Mouse (Mus musculus): ENCODE results near the gene Gnb1l.

The Gnb1l gene

DNA sequence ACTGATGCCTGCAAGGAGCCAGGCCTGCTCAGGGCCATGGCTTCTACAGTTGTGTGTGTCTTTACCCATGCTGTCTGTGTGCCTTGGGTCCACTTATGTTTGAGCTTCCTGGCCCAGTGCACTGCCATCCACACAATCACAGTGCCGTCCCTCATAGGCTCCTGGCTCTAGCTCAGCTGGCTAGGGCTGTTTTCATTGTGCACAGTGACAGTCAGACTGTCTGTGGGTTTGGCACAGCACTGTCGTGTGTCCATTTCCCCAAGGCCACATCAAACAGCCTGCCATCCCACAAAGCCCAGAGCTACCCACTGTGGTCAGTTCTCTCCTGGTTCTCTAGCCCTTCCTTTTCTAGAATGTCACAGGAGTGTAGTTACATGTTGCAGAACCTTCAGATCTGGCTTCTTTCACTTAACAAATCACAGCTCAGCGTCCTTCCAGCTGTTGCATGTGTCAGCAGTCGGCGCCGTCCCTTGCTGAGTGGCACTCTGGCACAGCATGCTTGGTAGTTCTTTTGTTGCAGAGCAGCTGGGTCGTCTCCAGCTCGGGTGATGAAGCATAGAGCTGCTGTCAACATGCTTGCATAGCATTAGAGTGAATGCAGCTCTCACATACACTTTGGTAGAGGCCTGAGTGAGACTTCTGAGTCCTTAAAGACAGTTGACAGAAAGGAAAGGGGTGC, 44.8 kb downstream of the Gnb1l start:
- DNase-seq (ENCODE audit: extremely low spot score, low spot score): no peak

DNA sequence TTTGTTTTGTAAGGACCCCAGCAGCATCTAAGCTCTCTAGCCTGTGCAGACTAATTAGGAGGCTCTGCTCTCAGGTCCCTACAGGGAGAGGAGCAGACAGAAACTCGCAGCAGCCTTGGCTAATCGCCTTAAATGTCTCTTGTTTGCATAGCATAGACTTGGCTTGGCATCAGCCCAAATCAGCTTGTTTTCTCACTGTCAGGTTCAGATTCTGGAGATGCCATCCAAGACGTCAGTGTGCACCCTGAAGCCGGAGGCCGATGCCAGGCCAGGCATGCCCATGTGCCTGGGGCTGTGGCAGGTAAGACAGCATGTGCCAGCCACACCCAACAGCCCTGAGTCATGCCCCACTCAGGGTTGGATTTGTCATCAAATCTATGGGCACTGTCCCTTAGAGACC, 49.4 kb downstream of the Gnb1l start:
- DNase-seq (ENCODE audit: extremely low spot score, low spot score): no peak

DNA sequence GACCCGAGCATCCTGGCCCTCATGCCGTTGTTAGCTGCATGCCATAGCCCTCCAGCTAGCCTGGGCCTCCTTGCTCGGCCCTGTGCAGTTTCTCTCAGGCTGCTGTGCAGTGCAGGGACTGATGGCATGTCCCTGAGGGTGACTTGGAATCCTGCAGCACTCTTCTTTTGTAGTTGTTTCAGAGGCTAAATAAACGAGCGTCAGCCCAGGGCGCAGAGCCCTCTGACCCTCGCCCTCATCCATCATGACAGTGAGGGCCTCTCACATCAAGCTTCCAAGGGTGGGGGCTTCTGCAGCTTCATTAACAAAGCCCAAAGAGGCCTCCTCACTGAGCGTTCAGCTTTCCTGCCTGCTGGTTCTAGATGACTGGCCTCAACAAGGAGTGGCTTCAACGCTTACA, 53.1 kb downstream of the Gnb1l start:
- DNase-seq (ENCODE audit: extremely low spot score, low spot score): peak; percentile 77

DNA sequence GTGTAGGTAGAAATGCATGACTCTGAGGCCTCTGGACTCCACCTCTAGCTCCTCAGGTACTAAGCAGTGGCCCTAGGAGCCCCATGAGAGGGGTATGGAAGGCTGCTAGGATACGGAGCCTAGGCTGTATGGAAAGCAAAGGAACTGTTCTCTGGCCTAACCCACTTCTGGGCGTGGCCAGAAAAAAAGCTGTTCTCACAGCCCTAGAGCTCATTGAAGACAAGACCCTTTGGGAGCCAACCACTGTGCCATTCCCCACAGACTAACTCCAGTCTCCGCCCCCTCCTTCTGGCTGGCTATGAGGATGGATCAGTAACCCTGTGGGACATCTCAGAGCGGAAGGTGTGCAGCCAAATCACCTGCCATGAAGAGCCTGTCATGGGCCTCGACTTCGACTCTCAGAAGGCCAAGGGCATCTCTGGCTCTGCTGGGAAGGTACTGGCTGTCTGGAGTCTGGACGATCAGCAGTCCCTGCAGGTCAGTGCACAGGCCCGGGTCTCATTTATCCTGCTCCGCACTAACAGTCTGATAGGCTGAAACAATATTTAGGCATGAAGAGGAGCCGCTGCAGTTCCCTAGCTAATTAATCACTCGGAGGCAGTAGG, 53.7 kb downstream of the Gnb1l start:
- peak; percentile 51 for DNase-seq (ENCODE audit: extremely low spot score, low spot score)

DNA sequence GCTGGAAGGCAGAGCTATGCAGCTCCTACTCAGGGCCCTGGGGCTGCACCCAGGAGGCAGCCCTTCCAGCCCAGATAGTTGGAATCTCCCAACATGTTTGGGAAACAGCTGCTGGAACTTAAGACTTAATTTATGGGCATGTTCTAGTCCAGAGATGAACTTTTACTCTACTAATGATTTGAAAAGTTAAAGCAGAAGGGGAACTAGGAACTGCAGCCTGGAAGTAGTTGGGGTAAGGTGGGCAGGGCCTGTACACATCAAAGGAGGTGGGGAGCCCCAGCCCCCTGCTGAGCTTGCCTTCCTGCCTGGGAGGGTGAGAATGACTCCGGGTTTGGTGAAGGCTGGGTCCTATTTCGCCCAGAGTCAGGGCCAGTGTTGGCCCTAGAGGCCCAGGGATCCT, 56.2 kb downstream of the Gnb1l start:
- no peak for DNase-seq (ENCODE audit: extremely low spot score, low spot score)

DNA sequence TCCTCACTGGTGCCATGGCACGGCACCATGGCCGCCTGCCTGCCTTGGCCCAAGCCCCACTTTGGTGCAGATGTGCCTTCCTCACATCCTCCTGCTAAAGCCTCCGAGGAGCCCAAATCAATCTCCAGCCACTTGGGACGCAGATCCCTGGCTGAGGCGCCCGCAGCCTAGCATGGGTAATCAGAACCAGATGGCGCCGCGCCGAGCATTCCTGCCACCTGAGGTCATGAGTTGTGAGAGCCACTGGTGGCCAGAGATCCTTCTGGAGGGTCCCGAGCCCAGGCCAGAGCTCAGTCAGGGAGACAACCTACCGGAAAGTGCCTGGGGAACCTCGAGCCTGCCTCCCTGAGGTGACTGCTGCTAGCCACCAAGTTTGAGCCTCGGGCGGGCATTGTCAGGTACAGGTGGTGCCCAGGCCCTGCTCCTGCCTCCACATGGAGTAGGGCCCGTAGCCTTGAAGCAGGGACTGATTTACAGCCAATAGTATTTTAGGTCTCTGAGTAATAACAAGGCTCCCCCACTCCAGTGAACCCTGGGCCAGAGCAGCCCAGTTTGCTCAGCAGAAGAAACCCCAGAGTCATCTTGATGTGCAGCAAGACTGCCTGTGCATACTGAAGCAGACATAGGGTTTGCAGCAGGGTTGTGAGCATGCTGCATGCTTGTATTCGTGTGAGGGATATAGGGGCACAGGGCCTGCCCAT, 56.9 kb downstream of the Gnb1l start:
- peak; percentile 75 for DNase-seq (ENCODE audit: extremely low spot score, low spot score)

DNA sequence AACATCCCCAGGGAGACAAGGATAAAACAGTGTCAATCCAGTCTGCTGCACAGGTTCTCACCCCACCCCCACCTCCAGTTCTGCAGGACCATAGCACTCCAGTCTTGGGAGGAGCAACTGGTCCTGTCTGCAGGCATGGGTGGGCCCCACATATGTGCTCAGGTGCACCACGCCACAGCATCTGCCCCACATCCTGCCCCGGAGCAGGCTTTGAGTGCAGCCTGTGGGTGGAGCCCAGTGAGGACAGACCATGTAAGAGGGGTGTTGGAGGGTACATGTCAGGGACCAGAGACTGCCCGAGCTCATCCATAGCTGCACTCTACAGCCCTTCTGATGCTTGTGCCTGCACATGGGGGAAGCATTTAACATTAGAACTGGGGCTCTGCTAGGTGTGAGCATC, 57.9 kb downstream of the Gnb1l start:
- no peak for DNase-seq (ENCODE audit: extremely low spot score, low spot score)

DNA sequence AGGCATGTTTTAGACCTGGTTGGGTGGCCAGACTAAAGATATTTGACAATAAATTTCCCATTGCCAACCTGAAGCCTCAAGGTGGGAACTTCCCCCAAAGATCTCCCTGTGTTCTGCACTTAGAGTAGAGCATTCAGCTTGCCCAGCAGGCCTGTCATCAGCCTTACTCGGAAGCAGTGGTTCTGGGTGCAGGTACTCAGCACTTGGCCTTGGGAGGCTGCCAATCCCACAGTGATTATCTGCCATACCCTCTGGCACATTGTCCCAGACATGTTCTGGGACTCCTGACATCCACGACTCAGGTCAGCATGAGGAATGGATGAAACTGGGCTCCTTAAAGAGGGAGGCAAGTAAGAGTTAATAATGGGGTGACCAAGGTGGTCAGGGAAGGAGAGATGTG, 66.0 kb downstream of the Gnb1l start:
- no peak for DNase-seq (ENCODE audit: extremely low spot score, low spot score)

DNA sequence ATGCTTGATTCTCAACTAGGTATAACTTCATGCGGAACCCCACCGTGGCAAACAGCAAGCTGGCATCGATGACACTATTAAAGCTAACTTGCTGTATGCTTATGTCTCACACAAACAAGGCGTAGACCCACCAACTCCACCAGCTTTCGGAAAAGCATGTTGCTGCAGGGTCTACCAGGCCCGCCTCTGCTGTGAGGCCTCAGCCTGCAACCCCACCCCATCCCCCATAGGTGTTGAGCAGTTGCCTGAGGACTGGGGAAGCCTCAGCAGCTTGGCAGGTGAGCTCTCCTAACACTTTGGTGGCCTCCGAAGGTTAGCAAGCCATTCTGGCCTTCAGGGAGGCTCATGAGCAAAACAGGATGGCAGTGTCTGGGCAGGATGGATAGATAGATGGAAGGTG, 70.1 kb downstream of the Gnb1l start:
- DNase-seq (ENCODE audit: extremely low spot score, low spot score): no peak

DNA sequence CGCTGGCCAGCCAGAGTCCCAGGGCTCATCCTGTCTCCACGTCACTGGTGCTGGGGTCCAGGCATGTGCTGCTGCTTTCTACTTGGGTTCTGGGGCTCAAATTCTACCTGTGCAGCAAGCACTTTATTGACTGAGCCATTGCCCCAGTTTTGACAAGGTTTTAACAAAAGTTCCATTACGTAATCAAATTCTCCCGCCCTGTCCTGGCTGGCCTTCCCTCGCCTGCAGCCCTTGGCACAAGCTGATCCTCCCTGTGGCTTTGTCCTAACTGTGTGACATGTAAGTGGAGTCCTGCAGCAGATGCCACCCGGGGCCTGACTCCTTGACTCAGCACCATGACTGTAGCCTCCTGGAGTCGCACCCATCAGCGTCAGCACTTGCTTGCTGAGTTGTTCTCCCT, 75.7 kb downstream of the Gnb1l start:
- DNase-seq (ENCODE audit: extremely low spot score, low spot score): no peak

DNA sequence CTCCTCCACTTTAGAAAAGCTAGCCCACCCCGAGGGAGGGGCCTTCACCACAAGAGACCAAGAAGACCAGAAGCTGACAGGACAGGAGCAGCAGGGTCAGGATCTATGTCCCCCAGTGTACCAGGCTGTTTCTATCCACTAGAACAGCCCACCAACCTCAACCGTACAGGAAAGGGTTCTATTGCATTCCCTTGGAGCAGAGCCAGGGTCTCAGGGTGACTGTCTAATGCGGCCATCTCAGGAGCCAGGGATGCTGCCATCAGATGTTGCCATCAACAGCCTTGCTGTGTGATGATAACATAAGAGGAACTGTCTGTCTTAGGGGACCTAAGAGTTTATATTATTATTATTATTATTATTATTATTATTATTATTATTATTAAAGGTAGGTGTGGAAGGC, 78.6 kb downstream of the Gnb1l start:
- DNase-seq (ENCODE audit: extremely low spot score, low spot score): no peak

DNA sequence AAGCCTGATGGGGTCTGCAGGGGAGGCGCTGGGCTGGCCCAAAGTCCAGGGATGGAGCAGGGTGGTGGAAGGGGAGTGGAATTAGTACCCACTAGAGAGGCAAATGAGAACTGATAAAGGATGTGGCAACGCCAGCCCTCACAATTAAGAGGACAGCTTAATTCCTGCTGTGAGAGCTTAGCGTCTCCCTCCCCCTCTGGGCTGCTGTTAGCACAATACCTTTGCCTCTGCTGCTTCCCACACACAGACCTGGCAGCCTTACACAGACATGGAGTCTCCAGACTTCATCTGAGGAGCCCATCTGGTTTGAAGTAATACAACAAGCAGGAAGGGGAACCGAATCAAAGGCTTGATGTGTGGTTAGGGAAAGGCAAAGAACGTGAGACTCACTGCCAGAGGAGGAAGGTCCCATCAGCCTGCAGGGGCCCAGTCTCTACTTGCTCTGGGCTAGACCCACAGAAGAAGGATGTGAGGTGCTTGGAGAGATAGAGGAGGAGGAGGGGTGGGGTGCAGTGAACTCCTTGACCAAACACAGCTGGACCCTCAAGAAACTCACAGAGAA, 79.2 kb downstream of the Gnb1l start:
- no peak for DNase-seq (ENCODE audit: extremely low spot score, low spot score)

DNA sequence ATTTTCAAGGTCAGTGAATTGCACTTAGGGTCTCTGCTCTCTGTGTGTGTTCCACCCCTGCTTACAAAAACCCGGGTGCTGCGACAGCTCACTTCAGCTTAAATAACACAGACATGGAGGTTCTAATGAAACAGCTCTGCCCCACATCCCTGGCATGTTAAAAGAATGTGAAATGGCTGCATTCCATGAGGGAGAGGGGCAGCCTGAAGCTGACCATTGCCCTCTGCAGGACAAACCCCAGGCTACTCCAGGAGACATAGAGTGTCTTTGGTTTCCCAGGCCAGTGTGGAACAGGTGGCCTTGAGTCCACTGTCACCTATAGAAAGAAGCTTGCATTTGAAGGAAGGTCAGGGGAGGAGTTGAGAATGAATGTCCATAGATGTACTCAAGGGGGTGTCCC, 81.9 kb downstream of the Gnb1l start:
- DNase-seq (ENCODE audit: extremely low spot score, low spot score): no peak

DNA sequence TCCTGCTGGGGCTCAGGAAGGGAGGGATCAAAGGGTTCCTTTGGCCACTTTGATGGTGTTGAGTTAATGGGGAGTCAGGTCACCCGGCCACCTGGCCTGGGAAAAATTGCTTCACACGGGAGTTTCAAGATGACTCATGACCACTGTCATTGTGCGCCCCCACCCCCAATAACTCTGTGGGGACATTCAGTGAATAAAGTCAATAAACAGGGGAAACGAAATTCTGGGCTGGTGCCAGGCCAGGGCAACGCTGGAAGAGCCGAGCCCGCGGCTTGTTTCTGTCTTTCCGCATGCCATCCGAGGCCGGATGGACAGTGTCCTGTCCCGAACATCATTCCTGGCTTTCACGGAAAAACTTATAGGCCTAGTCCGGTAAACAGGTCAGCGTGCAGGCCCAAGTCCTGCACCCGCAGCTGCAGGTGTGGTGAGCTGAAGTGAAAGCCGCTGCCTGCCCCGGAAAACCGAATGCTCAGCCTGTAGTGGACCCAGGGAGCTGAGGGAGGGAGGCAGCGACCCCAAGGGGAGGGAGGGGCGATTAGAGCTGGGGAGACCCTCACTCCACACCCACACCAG, 82.6 kb downstream of the Gnb1l start:
- DNase-seq (ENCODE audit: extremely low spot score, low spot score): peak; percentile 57

DNA sequence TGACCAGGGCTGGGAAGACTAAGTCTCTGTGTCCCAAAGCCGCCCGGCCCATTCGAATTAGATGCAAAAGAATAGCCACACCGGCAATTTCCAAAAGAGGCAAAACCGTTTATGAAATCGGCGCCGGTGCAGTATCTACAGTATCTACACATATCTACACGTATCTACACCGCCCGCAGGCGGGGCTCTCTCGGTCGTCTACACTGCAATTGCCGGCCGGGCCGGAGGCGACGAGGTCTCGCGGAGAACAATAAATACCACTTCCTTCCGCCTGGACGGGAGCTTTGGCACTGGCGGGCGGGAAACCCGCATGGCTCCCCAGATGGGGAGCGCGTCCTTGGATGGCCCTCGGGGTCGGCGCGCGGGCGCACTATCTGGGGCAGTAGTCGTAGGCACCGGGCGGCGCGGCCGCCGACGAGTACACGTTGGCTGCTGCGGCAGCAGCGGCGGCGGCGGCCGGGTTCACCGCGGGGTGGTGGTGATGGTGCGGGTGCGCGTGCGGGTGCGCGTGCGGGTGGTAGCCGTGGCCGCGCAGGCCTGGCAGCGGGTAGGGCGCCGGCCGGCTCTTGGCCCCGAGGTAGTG, 83.2 kb downstream of the Gnb1l start:
- DNase-seq (ENCODE audit: extremely low spot score, low spot score): peak; percentile 55

DNA sequence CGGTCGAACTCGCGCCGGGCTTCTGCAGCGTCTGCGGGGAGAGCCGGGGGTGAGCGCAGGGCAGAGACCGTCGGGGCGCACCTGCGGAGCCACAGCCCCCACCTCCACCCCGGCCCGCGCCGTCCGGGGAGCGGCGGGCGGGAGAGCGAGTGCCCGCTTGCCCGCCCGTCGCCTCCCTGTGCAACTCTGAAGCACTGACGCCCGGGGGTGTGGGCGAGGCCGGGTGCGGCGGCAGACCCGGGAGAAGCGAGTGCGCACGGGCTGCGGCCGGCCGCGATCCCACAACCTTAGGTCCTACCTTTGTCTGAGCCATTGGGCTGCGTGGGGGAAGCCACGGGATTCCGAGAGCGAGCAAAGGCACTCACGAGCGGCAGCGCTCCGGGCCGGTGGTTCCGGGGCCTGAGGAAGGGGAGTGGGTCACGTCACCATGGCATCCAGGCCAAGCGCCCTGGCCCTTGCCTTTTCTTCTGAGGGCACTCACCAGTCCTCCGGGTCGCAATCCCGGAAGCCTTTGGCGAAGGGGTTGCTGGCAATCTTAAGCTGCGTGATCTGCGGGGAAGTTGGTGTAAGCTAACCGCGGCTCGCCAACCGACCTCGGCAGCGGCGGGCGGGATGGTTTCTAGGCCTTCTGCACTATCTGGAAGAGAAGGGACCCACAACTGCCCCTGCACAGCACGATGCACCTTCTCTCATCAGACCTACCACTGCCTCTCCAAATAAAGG, 84.1 kb downstream of the Gnb1l start:
- peak; percentile 66 for DNase-seq (ENCODE audit: extremely low spot score, low spot score)

DNA sequence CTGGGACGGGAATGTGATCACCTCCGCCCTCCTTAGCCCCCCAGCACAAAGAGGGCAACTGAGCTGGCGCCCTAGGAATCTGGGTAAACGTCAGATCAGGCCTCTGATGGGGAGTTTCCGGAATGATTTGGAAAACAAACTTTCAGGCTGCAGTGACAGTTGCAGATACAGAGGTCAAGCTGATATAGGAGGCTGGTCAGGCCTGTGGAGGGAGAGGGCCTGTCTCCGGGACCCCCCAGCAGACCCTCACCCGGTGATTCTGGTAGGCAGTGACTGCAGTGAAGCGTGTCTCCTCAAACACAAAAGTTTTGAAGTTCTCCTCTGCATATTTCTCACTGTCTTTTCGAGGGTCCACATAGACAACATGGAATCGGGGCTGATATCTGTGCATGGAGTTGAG, 84.7 kb downstream of the Gnb1l start:
- DNase-seq (ENCODE audit: extremely low spot score, low spot score): no peak

DNA sequence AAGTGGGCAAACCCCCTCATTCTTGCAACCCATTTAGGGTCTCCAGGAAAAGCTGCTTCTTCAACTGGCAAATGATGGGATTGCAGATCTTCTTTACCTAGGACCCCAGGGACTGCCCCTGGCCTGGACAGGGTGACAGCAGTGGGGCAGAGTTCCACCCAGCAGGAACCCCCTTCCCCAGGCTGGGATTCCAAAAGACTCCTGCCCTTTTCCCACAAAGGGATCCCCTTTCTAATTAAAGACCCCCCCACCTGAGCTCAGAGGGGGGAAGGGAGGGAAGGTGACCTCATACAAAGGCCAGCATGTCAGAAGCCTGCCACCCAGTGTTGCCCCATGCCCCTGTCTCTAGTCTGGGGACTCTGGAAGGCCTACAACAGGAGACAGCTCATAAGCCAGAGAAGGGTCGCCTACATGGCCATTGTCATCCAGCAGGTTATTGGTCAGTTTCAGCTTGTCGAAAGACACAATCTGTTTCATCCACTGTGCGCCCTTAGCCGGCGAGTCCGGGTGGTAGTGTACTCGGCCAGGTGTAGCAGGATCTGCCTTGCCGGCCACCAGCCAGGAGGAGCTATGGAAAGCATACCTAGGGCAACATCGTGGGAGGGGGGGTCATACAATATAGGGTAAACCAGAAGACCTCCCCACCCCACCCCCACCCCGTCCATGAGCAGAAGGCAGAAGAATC, 85.3 kb downstream of the Gnb1l start:
- DNase-seq (ENCODE audit: extremely low spot score, low spot score): peak; percentile 63

DNA sequence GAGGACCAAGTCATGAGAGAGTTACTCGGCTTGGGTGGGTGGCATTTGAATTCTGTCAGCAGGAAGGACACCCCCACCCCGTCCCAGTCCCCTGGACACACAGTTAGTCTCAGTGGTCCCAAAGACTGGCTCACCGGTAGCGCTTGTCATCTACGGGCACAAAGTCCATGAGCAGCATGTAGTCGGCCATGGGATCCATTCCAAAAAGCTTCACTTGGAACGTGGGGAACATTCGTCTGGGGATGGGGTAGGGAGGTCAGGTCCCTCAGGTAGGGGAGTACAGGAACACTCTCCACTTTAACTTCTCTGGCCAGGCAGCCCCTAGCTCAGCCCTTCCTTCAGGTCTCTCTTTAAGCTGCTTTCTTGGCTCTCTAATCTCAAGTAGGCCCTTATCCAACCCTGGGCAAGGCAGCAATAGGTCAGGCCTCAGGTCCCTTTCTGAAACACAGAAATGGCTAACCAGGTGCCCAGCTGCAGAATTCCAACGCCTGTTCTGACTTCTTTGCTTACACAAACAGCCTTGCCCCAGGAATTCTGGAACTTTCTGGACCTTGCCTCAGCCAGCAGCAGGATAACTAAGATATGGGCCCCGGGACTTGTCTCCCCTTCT, 86.5 kb downstream of the Gnb1l start:
- DNase-seq (ENCODE audit: extremely low spot score, low spot score): peak; percentile 47

DNA sequence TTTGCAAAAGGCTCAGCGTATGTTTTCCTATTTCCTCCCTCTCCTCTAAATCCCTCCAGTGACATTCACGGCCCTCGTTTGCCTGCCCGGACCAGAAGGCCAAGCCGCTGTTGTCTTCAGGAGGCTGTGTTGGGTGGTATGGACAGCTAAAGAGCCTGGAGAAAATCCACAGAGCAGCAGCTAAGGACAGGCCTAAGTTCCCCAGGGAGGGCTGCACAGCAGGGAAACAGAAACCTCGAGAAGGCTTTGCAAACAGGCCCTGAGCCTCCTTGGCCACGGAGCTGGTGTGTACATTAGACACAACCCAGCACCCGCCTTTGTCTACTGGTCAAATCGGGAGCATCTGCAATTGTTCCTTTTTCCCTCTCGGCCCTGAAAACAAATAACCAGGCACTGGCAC, 87.2 kb downstream of the Gnb1l start:
- DNase-seq (ENCODE audit: extremely low spot score, low spot score): peak; percentile 65

Measured in neural tube, embryonic 10.5 days (tissue).